Mouse (Mus musculus): ENCODE data around the gene Rasa2. TPM values are rescaled to one million over a fixed set of nuclear protein-coding genes. Genes with fewer than 3 reads are reported as not detected.

Rasa2 gene
- 51.0 to 62.5 TPM (median 56.4 TPM) in 4 replicates for total RNA-seq (2023)

GRCm38 (mm10) chr9:96631389-96632072 is at the start of gene Rasa2:
Gene Rasa2, minus strand, starts transcription at chr9:96631617.

DNA sequence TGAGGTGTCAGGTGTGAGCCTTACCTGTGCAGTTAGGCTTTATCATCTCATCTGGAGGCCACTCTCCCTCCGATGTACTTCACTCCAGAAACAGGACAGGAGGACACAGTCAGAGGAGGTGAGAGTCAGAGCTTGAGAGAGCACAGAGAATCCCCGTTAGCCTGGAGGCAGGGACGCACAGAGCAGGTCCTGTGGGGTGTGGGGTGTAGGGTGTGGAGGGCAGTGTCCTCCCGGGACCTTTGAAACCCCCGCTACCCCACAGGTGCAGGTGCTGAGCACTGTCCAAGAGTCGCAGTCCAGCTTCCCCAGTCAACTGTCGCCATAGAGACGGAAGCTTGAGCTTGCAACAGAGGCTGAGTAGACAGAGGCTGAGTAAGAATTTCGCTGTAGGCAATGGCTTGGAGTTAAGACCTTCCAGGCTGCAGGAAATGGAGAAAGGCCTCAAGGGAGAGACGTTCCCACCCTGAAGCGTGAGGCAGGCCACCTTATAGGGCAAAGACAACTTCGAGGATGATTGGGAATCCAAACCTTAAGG is 106.4 kb downstream of the Rasa2 start, which contains the start of gene Gm28729:
Gene Gm28729, minus strand, starts transcription at position 293 of the 535 bp plus-strand sequence.

Other genes with a start within 250 kb of the Rasa2 start
- gene Rnf7, start 152.9 kb downstream of the Rasa2 start, total RNA-seq (2023) = 36.3 to 42.2 TPM (median 37.5 TPM) in 4 replicates
- gene Gm28729, start 106.4 kb downstream of the Rasa2 start, total RNA-seq (2023) = not detected in 4 replicates
- 25.5 to 27.6 TPM (median 26.3 TPM) in 4 replicates for gene Zbtb38, start 121.2 kb upstream of the Rasa2 start, total RNA-seq (2023)